Mouse (Mus musculus) embryo, embryonic 11.5 days (tissue): ENCODE measurements around the gene Sptbn4.

Experiments
- DNase-seq: peaks from one replicate; pipeline ENCODE4 v3.0.0-alpha.2; 2012; ENCODE audit warnings: low read depth, low spot score

Sptbn4 gene

GRCm38 (mm10) chr7:27474490-27474954 lies 27.0 kb upstream of the Sptbn4 start:
- DNase-seq: peak; percentile 96

GRCm38 (mm10) chr7:27473835-27474489 lies 26.5 kb upstream of the Sptbn4 start:
- peak; percentile 54 for DNase-seq

- peak; percentile 94 for DNase-seq
Observed at GRCm38 (mm10) chr7:27473156-27473834, 25.8 kb upstream of the Sptbn4 start, which contains the start of gene Sertad3. Sertad3 (plus strand) TSS chr7:27473768.

GRCm38 (mm10) chr7:27472596-27472995 lies 25.1 kb upstream of the Sptbn4 start:
- no peak for DNase-seq

- no peak for DNase-seq
Observed at GRCm38 (mm10) chr7:27471390-27472120, 24.1 kb upstream of the Sptbn4 start.

GRCm38 (mm10) chr7:27467648-27468047 lies 20.2 kb upstream of the Sptbn4 start:
- DNase-seq: no peak

- no peak for DNase-seq
Observed at GRCm38 (mm10) chr7:27460477-27460876, 13.0 kb upstream of the Sptbn4 start.

- DNase-seq: no peak
Observed at GRCm38 (mm10) chr7:27459640-27460039, 12.2 kb upstream of the Sptbn4 start.

- no peak for DNase-seq
Observed at GRCm38 (mm10) chr7:27458614-27459013, 11.1 kb upstream of the Sptbn4 start.

- DNase-seq: no peak
Observed at GRCm38 (mm10) chr7:27455273-27455672, 7.8 kb upstream of the Sptbn4 start.

- DNase-seq: no peak
Observed at GRCm38 (mm10) chr7:27454461-27455121, 7.1 kb upstream of the Sptbn4 start.

GRCm38 (mm10) chr7:27452206-27452770 lies 4.8 kb upstream of the Sptbn4 start:
- DNase-seq: no peak

GRCm38 (mm10) chr7:27451359-27451758 lies 3.9 kb upstream of the Sptbn4 start:
- no peak for DNase-seq

GRCm38 (mm10) chr7:27449256-27449862 lies 1.9 kb upstream of the Sptbn4 start:
- DNase-seq: no peak

- DNase-seq: no peak
Observed at GRCm38 (mm10) chr7:27448421-27449206, 1.1 kb upstream of the Sptbn4 start.

- DNase-seq: no peak
Observed at GRCm38 (mm10) chr7:27446521-27447418, 716 bp downstream of the Sptbn4 start.

GRCm38 (mm10) chr7:27446051-27446450 lies 1.4 kb downstream of the Sptbn4 start:
- DNase-seq: no peak

GRCm38 (mm10) chr7:27440014-27440413 lies 7.5 kb downstream of the Sptbn4 start:
- DNase-seq: no peak

GRCm38 (mm10) chr7:27437544-27437943 lies 9.9 kb downstream of the Sptbn4 start:
- DNase-seq: no peak
